Mouse (Mus musculus) neural tube, embryonic 15.5 days (tissue): ENCODE measurements around the gene 9930021J03Rik. TPM values are rescaled to one million over a fixed set of nuclear protein-coding genes. Genes with fewer than 3 reads are reported as not detected.

Source experiments
- ATAC-seq: fragments of 200-750 bp; cut with Nextera tagmentation; 2 replicates; pipeline ENCODE4 v1.8.0; 2017; ENCODE audit warnings: mild to moderate bottlenecking, moderate TSS enrichment, moderate library complexity; ENCODE audit not compliant: low FRiP score
- H3K27ac ChIP-seq: fragments of 300-500 bp; sonication (generic); replicated peaks from 2 replicates; pipeline ENCODE4 v1.5.1; 2015; ENCODE audit warnings: mild to moderate bottlenecking, inconsistent platforms
- H3K27me3 ChIP-seq: fragments of 300-500 bp; sonication (generic); replicated peaks from 2 replicates; pipeline ENCODE4 v1.6.1; 2015; ENCODE audit warnings: inconsistent platforms
- H3K36me3 ChIP-seq: fragments of 300-500 bp; sonication (generic); 2 replicates; pipeline ENCODE4 v1.6.1; 2015; ENCODE audit warnings: inconsistent platforms
- H3K4me1 ChIP-seq: fragments of 300-500 bp; sonication (generic); 2 replicates; pipeline ENCODE4 v1.6.1; 2015; ENCODE audit warnings: inconsistent platforms
- H3K4me2 ChIP-seq: fragments of 300-500 bp; sonication (generic); 2 replicates; pipeline ENCODE4 v1.6.1; 2015; ENCODE audit warnings: inconsistent platforms, mild to moderate bottlenecking, moderate library complexity
- H3K4me3 ChIP-seq: fragments of 300-500 bp; sonication (generic); replicated peaks from 2 replicates; pipeline ENCODE4 v1.5.1; 2015; ENCODE audit warnings: mild to moderate bottlenecking, inconsistent platforms
- H3K9ac ChIP-seq: fragments of 300-500 bp; sonication (generic); replicated peaks from 2 replicates; pipeline ENCODE4 v1.6.1; 2015; ENCODE audit warnings: mild to moderate bottlenecking, inconsistent platforms
- H3K9me3 ChIP-seq: fragments of 300-500 bp; sonication (generic); replicated peaks from 2 replicates; pipeline ENCODE4 v1.6.1; 2016; ENCODE audit warnings: inconsistent platforms
- WGBS: fragments of 180-500 bp; shearing (Covaris S2); methylation state at CpG from one replicate; pipeline ENCODE4 v1.1.7; 2015; ENCODE audit warnings: mixed read lengths; 5-methylcytosine and 5-hydroxymethylcytosine counted together
- polyA plus RNA-seq: library from polyadenylated mRNA; unstranded; fragments of >200 nt; fragmentation: Nextera tagmentation; extraction: Ambion mirVana; gene quantifications from 2 replicates; pipeline ENCODE4 v1.2.1, GENCODE M21; 2015

Gene 9930021J03Rik
- 5.5 and 5.6 TPM in 2 replicates for polyA plus RNA-seq

DNA sequence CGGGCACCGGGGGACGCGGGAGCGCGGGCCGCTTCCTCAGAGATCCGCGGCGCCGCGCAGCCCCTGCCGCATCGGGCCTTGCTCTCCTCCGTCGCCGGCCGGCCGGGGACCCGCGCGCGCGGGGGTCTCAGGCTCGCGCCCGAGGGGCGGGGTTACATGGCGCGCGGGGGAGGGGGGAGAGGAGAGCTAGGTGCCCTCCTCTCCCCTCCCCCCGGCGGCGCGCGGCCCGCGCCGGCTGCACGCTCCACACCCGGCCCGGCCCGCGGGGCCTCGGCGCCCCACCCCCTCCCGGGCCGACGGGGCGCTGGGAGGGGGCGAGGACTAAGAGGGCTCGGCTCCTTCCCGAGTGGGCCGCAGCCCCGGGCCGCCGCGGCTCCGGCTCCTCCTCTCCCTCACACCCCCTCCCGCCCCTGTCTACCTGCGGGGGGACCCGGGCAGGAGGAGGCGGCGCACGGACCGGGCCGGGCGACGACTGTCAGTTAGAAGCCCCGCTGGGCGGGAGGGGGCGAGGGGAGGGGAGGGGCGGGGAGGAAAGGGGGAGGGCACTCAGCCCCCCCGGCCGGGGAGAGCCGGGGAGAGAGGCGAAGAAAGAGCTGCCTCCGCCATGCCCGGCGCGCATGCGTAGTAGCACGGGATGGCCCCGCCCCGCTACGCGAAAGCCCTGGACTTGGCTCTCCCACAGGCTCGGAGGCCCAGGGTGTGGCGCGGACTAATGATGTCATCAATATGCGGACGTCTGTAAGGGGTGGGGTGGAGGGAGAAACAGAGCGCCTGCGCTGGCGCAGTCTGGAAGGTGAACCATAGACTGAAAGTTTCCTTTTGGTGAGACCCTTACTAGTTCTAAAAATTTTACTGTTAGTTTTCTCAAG is at the start of gene 9930021J03Rik:
Gene 9930021J03Rik, minus strand, starts transcription at position 73 of the 869 bp plus-strand sequence.
- WGBS = 2% methylated on average over 49 of the region's 95 CpGs

DNA sequence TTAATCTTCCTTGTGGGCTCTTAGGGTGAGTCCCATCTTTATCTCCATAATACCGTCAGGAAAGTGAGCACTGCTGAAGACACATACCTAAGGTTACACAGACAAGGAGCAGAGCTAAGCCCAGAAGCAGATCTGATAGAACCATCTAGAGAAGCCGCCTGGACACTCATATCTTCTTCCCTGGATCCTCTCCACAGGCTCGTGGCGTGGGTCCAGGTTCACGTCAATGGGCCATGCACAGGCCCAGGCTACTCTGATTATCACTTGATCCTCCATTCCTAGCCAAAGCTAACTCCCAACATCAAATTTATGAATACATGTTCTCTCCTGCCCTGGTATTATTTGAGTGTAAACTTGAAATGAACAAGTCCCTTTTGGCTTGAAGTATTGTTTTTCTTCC is 47.9 kb upstream of the 9930021J03Rik start:
- ATAC-seq = no peak
- Histone ChIP-seq H3K4me3 (no peak overlapping the region), H3K27ac (no peak overlapping the region), H3K9ac (no peak overlapping the region), H3K27me3 (no peaks in the 10 kb centered on the region), H3K36me3 (no peaks in the 10 kb centered on the region), H3K4me2 (no peak overlapping the region), H3K4me1 (no peaks in the 10 kb centered on the region), H3K9me3 (no peaks in the 10 kb centered on the region)
- WGBS = 94% methylated on average over 5 of the region's 5 CpGs

More for the DNA sequence above, at the start of gene 9930021J03Rik:
- peak within 1 kb of the TSS; percentile 98 for H3K27ac ChIP-seq
- H3K27me3 ChIP-seq = no peaks in the 10 kb centered on the region
- peak within 1 kb of the TSS; percentile 76 for H3K4me3 ChIP-seq
- H3K36me3 ChIP-seq = peaks cover 25% of the 10 kb centered on the region
- peaks cover 41% of the 10 kb centered on the region for H3K4me1 ChIP-seq
- H3K9me3 ChIP-seq = no peaks in the 10 kb centered on the region
- peak within 1 kb of the TSS; percentile 83 for H3K9ac ChIP-seq
- ATAC-seq = peak; percentile 94
- peak within 1 kb of the TSS; percentile 91 for H3K4me2 ChIP-seq

DNA sequence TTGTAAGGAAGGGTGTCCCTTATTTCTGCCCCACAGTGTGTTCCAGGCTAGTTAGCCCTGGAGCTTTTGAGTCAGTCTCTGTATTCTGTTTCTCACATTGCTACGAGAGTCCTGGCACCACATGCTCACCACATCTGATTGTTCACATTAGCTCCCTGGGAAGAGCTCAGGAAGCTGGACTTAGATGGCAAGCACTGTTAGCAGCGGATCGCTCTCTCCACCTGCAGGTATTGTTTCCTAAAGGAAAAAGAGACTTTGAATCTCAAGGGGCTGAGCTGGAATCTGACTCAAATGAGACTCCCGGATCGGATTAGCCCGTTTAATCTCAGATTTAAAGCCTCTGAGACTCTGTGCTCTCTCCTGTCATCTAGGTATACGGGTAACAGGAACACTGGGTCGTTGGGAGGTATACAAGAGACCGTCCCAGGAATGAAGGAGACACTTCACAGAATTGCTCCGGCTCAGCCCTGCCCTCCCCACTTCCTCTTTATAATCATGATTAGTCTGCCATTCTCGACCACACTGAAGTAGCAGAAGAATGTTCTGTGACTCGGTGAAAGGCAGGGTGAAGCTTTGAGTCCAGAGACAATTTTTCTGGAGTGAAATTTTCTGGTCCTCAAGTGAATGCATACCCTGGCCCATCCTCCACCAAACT is 45.4 kb upstream of the 9930021J03Rik start:
- no peaks in the 10 kb centered on the region for H3K4me1 ChIP-seq
- no peaks in the 10 kb centered on the region for H3K27me3 ChIP-seq
- no peaks in the 10 kb centered on the region for H3K36me3 ChIP-seq
- H3K9ac ChIP-seq = no peak overlapping the region
- H3K27ac ChIP-seq = no peak overlapping the region
- WGBS = 58% methylated on average over 12 of the region's 12 CpGs
- no peak overlapping the region for H3K4me2 ChIP-seq
- ATAC-seq = no peak
- no peaks in the 10 kb centered on the region for H3K9me3 ChIP-seq
- no peak overlapping the region for H3K4me3 ChIP-seq

DNA sequence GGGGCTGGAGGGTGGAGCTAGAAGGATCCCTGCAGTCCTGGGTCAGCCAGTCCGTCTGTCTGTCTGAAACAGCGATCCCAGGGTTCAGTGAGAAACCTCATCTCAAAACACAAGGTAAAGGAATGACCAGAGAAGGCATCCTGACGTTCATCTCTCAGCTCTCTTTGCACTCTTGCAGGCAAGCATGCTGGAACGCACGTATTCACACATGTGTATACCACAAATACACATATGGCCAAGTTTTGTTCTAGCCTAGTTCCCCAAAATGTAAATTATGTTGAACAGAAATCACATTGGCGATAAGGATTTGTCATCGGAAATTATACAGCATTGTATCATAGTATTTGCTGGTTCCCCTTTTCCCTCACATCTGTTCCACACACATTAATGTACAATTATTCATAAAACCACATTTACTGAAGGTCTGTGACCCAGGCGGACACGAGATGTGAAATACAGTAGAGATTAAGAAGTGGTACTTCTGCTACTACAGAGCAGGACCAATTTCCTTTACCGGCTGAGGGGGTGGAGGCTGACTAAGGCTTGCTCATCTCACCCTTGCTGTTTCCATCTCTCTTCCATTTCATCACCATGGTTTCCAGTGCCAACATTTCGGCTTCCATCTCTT is 44.2 kb upstream of the 9930021J03Rik start:
- H3K27ac ChIP-seq = no peak overlapping the region
- H3K4me3 ChIP-seq = no peak overlapping the region
- H3K27me3 ChIP-seq = no peaks in the 10 kb centered on the region
- no peaks in the 10 kb centered on the region for H3K36me3 ChIP-seq
- ATAC-seq = no peak
- H3K4me1 ChIP-seq = 0 out of 2 replicates have a peak, but pooled peaks cover 3% of the 10 kb centered on the region
- H3K9ac ChIP-seq = no peak overlapping the region
- no peak overlapping the region for H3K4me2 ChIP-seq
- no peaks in the 10 kb centered on the region for H3K9me3 ChIP-seq
- WGBS = 83% methylated on average over 11 of the region's 11 CpGs

DNA sequence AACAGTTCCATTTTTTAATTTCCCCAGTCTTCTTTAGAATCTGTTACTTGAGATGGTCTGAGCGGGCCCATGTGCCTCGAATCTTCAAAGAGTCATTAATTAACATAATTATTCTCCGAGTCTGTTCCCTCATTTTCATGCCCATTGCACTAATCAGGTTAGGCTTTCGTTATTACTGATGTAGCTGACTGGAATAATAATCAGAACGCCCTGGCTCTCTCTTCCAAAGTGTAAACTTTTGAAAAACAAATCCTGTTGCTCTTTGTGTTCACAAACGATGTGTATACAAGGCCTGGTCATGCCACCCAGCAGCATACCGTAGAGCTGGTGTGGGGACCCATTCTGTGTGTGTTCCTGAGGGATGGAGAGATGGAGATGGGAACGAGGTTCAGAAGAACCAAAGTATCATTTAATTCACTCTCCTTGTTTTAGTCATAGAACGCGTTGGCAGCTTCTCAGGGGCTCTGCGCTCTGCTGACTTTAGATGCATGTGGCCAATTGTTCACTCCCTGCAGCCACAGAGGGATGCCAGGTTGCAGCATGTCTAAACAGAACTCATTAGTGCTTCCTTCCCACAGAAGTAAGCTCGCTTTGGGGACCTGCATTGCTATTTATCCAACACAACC is 38.4 kb upstream of the 9930021J03Rik start:
- Histone ChIP-seq H3K36me3 (no peaks in the 10 kb centered on the region), H3K9me3 (no peaks in the 10 kb centered on the region), H3K27ac (peak overlapping the region; percentile 68), H3K4me1 (peaks cover 23% of the 10 kb centered on the region), H3K4me3 (no peak overlapping the region), H3K4me2 (peak overlapping the region; percentile 26; the same call in 1 of the 2 replicates), H3K9ac (no peak overlapping the region), H3K27me3 (no peaks in the 10 kb centered on the region)
- peak; percentile 73 for ATAC-seq
- 25% methylated on average over 12 of the region's 12 CpGs for WGBS

DNA sequence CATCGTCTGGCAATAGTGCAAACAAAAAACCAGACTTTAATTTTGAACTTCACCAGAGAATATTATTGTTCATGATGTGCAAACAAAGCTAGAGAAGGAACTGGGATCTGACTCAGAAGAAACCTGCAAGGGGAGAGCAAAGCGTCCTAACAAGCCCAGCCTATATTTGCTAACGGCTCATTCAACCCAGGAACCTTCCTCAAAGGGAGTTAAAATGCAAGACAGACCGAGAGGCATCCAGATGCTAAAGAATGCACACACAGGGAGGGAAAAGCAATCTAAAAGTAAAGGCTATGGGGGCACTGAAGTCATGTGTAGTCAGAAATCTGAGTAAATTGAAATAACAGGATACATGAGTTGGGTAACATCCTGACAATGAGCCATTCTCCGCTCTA is 37.8 kb upstream of the 9930021J03Rik start:
- H3K27me3 ChIP-seq = no peaks in the 10 kb centered on the region
- peaks cover 23% of the 10 kb centered on the region for H3K4me1 ChIP-seq

DNA sequence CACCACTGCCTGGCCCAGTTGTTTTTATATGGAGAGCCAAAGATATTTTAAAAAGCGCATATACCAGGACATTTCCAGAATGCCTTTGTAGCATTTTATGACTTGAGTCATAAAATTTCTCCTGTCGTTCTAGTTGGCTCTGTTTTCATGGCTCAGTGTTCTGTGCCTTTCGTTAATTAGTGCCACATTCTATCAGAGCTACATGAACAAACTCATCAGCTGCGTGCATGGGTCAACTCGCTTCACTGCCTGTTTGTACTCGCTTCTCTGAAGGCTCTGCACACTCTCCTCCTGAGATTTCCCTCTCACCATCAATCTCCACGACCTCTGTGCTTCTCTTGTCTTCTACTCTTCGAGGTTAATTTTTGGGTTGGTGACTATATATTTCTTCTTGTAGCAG is 37.2 kb upstream of the 9930021J03Rik start:
- Histone ChIP-seq H3K9ac (no peak overlapping the region), H3K27ac (peak overlapping the region; percentile 68; the same call in 1 of the 2 replicates), H3K27me3 (no peaks in the 10 kb centered on the region), H3K9me3 (no peaks in the 10 kb centered on the region), H3K4me2 (no peak overlapping the region), H3K36me3 (no peaks in the 10 kb centered on the region), H3K4me3 (no peak overlapping the region), H3K4me1 (peaks cover 23% of the 10 kb centered on the region)
- no peak for ATAC-seq
- WGBS = 52% methylated on average over 8 of the region's 8 CpGs

More for the DNA sequence above, 37.8 kb upstream of the 9930021J03Rik start:
- no peak overlapping the region for H3K4me3 ChIP-seq
- no peak overlapping the region for H3K4me2 ChIP-seq
- no peak overlapping the region for H3K9ac ChIP-seq
- peak; percentile 30; the same call in 1 of the 2 replicates for ATAC-seq
- no peaks in the 10 kb centered on the region for H3K36me3 ChIP-seq
- no peaks in the 10 kb centered on the region for H3K9me3 ChIP-seq
- H3K27ac ChIP-seq = peak overlapping the region; percentile 68
- WGBS = 29% methylated on average over 5 of the region's 5 CpGs

DNA sequence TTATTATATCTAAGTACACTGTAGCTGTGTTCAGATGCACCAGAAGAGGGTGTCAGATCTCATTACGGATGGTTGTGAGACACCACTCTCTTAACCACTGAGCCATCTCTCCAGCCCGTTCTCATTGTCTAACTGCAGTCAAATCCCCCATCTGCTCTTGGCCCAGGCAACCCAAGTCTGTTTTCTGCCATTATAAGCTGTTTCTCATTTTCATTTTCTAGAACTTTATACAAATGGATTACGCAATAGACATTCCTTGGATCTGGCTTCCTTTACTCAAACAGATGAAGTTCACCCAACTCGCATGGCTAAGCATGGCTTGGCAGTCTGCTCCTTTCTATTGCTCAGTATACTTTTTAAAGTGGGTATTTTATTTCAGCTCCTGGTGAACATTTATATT is 34.9 kb upstream of the 9930021J03Rik start:
- Histone ChIP-seq H3K27ac (no peak overlapping the region), H3K4me2 (no peak overlapping the region), H3K9me3 (no peaks in the 10 kb centered on the region), H3K4me3 (no peak overlapping the region), H3K9ac (no peak overlapping the region), H3K36me3 (no peaks in the 10 kb centered on the region), H3K27me3 (no peaks in the 10 kb centered on the region), H3K4me1 (peaks cover 23% of the 10 kb centered on the region)
- 95% methylated on average over 4 of the region's 4 CpGs for WGBS
- no peak for ATAC-seq

DNA sequence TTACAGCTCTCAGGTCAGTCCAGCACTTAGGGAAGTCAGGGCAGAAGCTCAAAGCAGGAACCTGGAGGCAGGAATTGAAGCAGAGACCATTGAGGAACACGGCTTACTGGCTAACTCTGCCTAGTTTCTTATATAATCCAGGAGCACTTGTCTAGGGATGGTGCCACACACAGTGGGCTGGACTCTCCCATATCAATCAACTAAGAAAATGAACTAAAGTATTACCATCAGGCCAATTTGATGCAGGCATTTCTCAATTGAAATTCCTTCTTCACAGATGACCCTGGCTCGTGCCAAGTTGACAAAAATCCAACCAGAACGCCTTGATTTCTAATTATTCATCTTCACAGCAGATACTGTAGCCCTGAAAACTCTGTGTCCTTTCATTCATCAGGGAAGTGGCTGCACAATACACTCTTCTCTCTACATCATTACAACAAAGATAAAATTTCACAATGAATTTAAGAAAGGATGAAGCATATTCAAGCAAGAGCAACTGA is 32.9 kb upstream of the 9930021J03Rik start:
- no peaks in the 10 kb centered on the region for H3K9me3 ChIP-seq
- H3K4me2 ChIP-seq = no peak overlapping the region
- peaks cover 8% of the 10 kb centered on the region for H3K4me1 ChIP-seq
- H3K9ac ChIP-seq = no peak overlapping the region
- H3K4me3 ChIP-seq = no peak overlapping the region
- no peak for ATAC-seq
- H3K36me3 ChIP-seq = no peaks in the 10 kb centered on the region
- H3K27me3 ChIP-seq = no peaks in the 10 kb centered on the region
- 82% methylated on average over 3 of the region's 3 CpGs for WGBS
- no peak overlapping the region for H3K27ac ChIP-seq

DNA sequence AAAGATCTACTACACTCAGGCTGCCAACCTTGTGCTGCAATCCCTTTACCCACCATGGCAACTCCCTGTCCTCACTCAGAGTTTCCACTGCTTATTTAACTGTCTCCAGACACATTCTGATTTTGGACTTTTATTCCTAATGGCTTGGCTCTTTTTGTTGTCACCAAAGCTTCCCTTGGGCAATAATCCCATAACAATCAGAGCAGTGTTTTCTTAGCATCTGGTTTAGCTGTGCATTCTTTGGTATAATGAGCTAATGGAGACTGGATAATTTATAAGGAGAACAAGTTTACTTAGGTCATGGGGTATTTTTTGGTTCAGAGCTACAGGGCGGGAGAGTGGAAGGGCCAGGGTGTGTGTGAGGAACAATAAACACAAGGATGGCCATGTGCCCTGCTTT is 32.4 kb upstream of the 9930021J03Rik start:
- Histone ChIP-seq H3K27ac (no peak overlapping the region), H3K4me1 (peaks cover 3% of the 10 kb centered on the region), H3K27me3 (no peaks in the 10 kb centered on the region), H3K4me2 (no peak overlapping the region), H3K9me3 (no peaks in the 10 kb centered on the region), H3K36me3 (no peaks in the 10 kb centered on the region), H3K9ac (no peak overlapping the region), H3K4me3 (no peak overlapping the region)
- 74% methylated on average over 1 of the region's 1 CpGs for WGBS
- no peak for ATAC-seq

DNA sequence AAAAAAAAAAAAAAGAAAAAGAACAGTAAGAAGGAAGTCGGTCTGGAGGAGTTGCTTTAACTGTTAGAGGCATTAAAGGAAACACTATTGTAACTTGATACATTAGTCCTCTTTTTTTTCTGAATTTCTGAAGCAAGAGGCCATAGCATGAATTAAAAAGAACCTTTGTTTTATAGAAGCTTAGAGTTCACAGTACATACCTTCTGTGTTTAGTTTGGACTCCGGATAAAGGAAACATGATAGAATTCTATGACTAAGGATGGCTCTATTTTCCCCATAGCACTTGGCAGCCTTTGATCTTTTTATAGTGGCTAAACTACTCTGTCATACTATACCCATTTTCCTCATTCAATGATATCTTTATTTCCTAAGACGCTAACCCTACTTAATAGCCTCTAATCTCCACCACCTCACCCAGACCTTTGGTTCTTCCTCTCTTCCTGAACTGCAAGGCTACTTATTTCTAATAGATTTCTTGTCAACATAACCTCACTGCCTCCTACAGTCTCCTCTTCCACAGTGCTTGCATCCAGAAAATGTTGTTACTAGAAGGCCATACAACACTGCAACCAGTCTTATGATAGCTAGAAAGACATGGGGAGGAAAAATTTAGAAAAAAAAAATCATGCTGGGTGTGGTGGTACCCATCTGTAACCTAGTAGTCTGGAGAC is 29.7 kb upstream of the 9930021J03Rik start:
- H3K9me3 ChIP-seq = no peaks in the 10 kb centered on the region

More for the DNA sequence above, 29.7 kb upstream of the 9930021J03Rik start:
- 80% methylated on average over 3 of the region's 3 CpGs for WGBS
- no peak overlapping the region for H3K4me2 ChIP-seq
- H3K36me3 ChIP-seq = no peaks in the 10 kb centered on the region
- no peak for ATAC-seq
- no peaks in the 10 kb centered on the region for H3K4me1 ChIP-seq
- H3K27me3 ChIP-seq = no peaks in the 10 kb centered on the region
- no peak overlapping the region for H3K4me3 ChIP-seq
- H3K27ac ChIP-seq = no peak overlapping the region
- H3K9ac ChIP-seq = no peak overlapping the region
